Mouse (Mus musculus): ENCODE measurements around the gene Mfsd4b5.

- TF ChIP-seq CTCF (IDR thresholded peaks at IDR 0.05; ENCODE audit: low read depth, low read length): no peak
- TF ChIP-seq POLR2A (IDR thresholded peaks at IDR 0.05; ENCODE audit: insufficient read depth, low read length): no peak
Measured at GRCm38 (mm10) chr10:40024554-40025428, 38.3 kb upstream of the Mfsd4b5 start, which contains the start of gene Mfsd4b1.
